Mouse (Mus musculus): ENCODE data around the gene Rad23a.

DNA sequence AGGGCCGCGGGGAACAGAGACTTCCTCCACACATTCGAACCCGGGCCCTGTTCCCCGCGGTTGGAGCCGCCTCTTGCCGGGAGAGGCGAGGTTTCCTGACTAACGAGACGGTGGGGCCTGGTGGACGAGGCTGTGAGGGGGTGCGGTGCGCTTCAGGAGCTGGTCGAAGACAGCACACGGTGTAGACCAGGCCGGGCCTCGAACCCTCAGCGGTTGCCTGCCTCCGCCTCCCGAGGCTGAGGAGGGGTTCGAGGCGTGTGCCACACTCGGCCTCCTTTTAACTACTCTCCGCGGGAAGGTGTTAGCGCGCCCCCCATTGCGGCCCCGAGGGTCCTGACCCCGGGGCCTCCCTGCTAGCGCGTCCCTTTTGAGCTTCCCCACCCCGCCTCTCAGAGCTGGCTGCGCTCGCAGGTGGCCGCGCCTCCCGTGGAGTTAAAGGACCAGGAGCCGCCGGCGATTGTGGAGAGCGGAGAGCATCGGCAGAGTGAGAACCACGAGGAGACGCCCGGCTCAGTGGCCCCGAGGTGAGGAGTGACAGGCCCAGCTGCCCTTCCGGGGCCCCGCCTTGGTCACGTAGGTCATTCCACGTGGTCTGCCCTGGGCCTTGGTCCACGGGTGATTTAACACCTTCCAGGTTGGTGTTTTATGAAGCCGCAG, 32.0 kb upstream of the Rad23a start:
- TF ChIP-seq CTCF (conservative IDR thresholded peaks at IDR 0.05; ENCODE audit: low read length) = no peak
- TF ChIP-seq NANOG (IDR thresholded peaks at IDR 0.05; ENCODE audit: borderline replicate concordance, low read length) = no peak
